In the genomic region with DNA sequence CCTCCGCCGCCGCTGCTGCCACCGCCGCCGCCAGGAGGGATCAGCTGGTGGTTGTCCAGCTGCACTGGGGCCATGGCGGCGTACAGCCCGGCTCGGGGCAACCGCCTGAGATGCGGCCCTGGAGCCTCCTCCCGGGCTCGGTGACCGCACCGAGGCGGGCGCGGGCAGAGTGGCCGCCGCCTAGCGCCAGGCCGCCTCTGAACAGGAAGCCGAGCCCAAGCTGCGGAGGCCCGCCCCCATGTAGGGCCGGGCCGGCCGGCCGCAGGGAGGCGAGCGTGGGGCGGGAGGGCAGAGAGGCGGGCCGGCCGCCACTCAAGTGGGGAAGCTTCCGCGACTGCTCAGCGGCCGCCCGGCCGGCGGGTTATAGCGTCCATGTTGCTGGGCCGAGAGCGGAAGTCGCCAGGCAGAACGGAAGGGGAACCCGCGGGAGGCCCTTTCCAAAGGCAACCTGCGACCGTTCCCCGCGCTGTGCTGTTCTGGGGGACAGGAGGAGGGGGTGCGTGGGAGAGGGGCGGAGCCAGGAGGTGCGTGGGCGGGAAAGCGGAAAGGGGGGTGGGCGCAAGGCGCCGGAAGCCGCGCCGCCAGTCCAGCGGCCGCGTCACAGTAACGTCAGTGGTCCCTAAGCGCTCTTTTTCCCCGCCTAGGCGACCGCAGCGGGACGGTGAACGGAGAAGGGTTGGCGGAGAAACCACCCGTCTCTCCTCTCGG, we compare ENCODE assay signal across 8 mouse cellular contexts. TPM values are rescaled to one million over a fixed set of nuclear protein-coding genes. Genes with fewer than 3 reads are reported as not detected.
DNase-seq lines count a peak whose midpoint lies in the region; ATAC-seq and TF ChIP-seq lines count a peak whose summit lies in the region.

A gene (minus strand): TSS at position 448 of the 708 bp plus-strand sequence.

- no peaks in the 10 kb centered on the region for H3K9me3 ChIP-seq in lung, embryonic 15.5 days

- 0 out of 2 replicates have a peak, but pooled peaks cover 6% of the 10 kb centered on the region for H3K4me1 ChIP-seq in lung, embryonic 15.5 days
- no peaks in the 10 kb centered on the region for H3K4me1 ChIP-seq in olfactory bulb, adult 2 months (ENCODE audit: control insufficient read depth, insufficient read depth, low read length)

- H3K4me2 ChIP-seq in lung, embryonic 15.5 days, result peak within 1 kb of the TSS; percentile 56

- H3K27ac ChIP-seq in lung, embryonic 15.5 days, result peak within 1 kb of the TSS; percentile 98
- peak within 1 kb of the TSS; percentile 94 for H3K27ac ChIP-seq in olfactory bulb, adult 2 months (ENCODE audit: insufficient read depth, low read depth, low read length)

- H3K9ac ChIP-seq in lung, embryonic 15.5 days, result peak within 1 kb of the TSS; percentile 70

- H3K27me3 ChIP-seq in lung, embryonic 15.5 days, result peaks cover 8% of the 10 kb centered on the region; the same call in 1 of the 2 replicates

- TF ChIP-seq CTCF in olfactory bulb, adult 2 months (IDR thresholded peaks at IDR 0.05; ENCODE audit: insufficient read depth, low read depth, low read length), result no peak

- WGBS in lung, embryonic 15.5 days, result 7% methylated on average over 56 of the region's 79 CpGs
- 9% methylated on average over 71 of the region's 79 CpGs for WGBS in olfactory bulb, adult 2 months

- H3K36me3 ChIP-seq in lung, embryonic 15.5 days, result no peaks in the 10 kb centered on the region

- peak; percentile 98 for ATAC-seq in lung, embryonic 15.5 days (ENCODE audit: borderline replicate concordance, extremely low read depth, low FRiP score, low TSS enrichment)

- TF ChIP-seq POLR2A in olfactory bulb, adult 2 months (IDR thresholded peaks at IDR 0.05; ENCODE audit: insufficient read depth, low read depth, low read length), result peak; percentile 56

- DNase-seq in MN1 (ENCODE audit: low spot score), result peak; percentile 91
- DNase-seq in cerebellum, adult 8-10 months, result peak; percentile 85
- peak; percentile 88 for DNase-seq in forelimb bud, embryonic 11.5 days (ENCODE audit: low read depth, low spot score)
- DNase-seq in heart, postnatal 4 days, result peak; percentile 90
- peak; percentile 47 for DNase-seq in layer of hippocampus, adult 9-10 months (ENCODE audit: low spot score)
- DNase-seq in thymus, adult 18-20 months, result peak; percentile 77 to 83

- peak within 1 kb of the TSS; percentile 67 for H3K4me3 ChIP-seq in lung, embryonic 15.5 days
- H3K4me3 ChIP-seq in olfactory bulb, adult 2 months (ENCODE audit: insufficient read depth, low read depth, low read length), result peak within 1 kb of the TSS; percentile 91

RNA-seq across cellular contexts. Expression of the gene that starts here (rescaled TPM):
- total RNA-seq in heart, postnatal 4 days (2021), result 10 to 100 TPM; 50.6 to 60.7 TPM
- polyA plus RNA-seq in lung, embryonic 15.5 days (2015; fragmentation: Nextera tagmentation; extraction: Ambion mirVana), result 9.7 and 10.7 TPM in 2 replicates
- polyA plus RNA-seq in olfactory bulb, adult 2 months (2012; ENCODE audit: insufficient read depth, insufficient read length, low replicate concordance, missing spikeins), result 89.6 TPM in 1 of 2 replicates, not detected in the other

Comparison
In these comparisons a context has a peak if more than half of its experiments do, and no peak if none do; other contexts are left out.
1. Peak in every context shown above with its lines: DNase-seq, ATAC-seq, H3K4me3 ChIP-seq and H3K27ac ChIP-seq.